Mouse (Mus musculus): Measurements from ENCODE around the gene Gm10220. TPM values are rescaled to one million over a fixed set of nuclear protein-coding genes. Genes with fewer than 3 reads are reported as not detected.
"Not testable (repeated sequence)": the region's sequence is repeated elsewhere in the genome, so short reads cannot be mapped to it uniquely, and the experiment has no call there.

Gm10220 gene
- 0.05 TPM in 1 of 2 replicates, not detected in the other for polyA plus RNA-seq (2015; fragmentation: Nextera tagmentation; extraction: Ambion mirVana)

- not testable (repeated sequence) for DNase-seq (ENCODE audit: low spot score)
Measured at GRCm38 (mm10) chr5:26121321-26121720, at the start of gene Gm10220. Gene Gm10220, minus strand, starts transcription at chr5:26121421.

GRCm38 (mm10) chr5:26169855-26170254 is 48.6 kb upstream of the Gm10220 start:
- no peak for DNase-seq (ENCODE audit: low spot score)

- no peak for DNase-seq (ENCODE audit: low spot score)
Measured at GRCm38 (mm10) chr5:26165791-26166165, 44.6 kb upstream of the Gm10220 start.

- DNase-seq (ENCODE audit: low spot score) = no peak
Measured at GRCm38 (mm10) chr5:26165036-26165790, 44.0 kb upstream of the Gm10220 start.

GRCm38 (mm10) chr5:26157396-26158170 is 36.4 kb upstream of the Gm10220 start:
- no peak for DNase-seq (ENCODE audit: low spot score)

- no peak for DNase-seq (ENCODE audit: low spot score)
Measured at GRCm38 (mm10) chr5:26142891-26143290, 21.7 kb upstream of the Gm10220 start.

- DNase-seq (ENCODE audit: low spot score) = not testable (repeated sequence)
Measured at GRCm38 (mm10) chr5:26105262-26105661, 16.0 kb downstream of the Gm10220 start, which contains the start of gene 5031410I06Rik. Gene 5031410I06Rik, minus strand, starts transcription at chr5:26105362.

- not testable (repeated sequence) for DNase-seq (ENCODE audit: low spot score)
Measured at GRCm38 (mm10) chr5:26089191-26089590, 32.0 kb downstream of the Gm10220 start, which contains the start of gene Gm10471. Gene Gm10471, minus strand, starts transcription at chr5:26089291.

- peak; percentile 1 for DNase-seq (ENCODE audit: low spot score)
Measured at GRCm38 (mm10) chr5:26079023-26079422, 42.2 kb downstream of the Gm10220 start.

GRCm38 (mm10) chr5:26070716-26071115 is 50.5 kb downstream of the Gm10220 start:
- DNase-seq (ENCODE audit: low spot score) = no peak

Other genes starting within 250 kb of the Gm10220 start
- gene Gm21663, start 179.0 kb downstream of the Gm10220 start, polyA plus RNA-seq (2015; fragmentation: Nextera tagmentation; extraction: Ambion mirVana) = not detected in 2 replicates
- not detected in 2 replicates for gene Gm21671, start 167.0 kb downstream of the Gm10220 start, polyA plus RNA-seq (2015; fragmentation: Nextera tagmentation; extraction: Ambion mirVana)
- gene Gm21680, start 148.8 kb downstream of the Gm10220 start, polyA plus RNA-seq (2015; fragmentation: Nextera tagmentation; extraction: Ambion mirVana) = not detected in 2 replicates
- 0.10 TPM in 1 of 2 replicates, not detected in the other for gene Gm21698, start 132.8 kb downstream of the Gm10220 start, polyA plus RNA-seq (2015; fragmentation: Nextera tagmentation; extraction: Ambion mirVana)
- gene Gm1979, start 116.6 kb downstream of the Gm10220 start, polyA plus RNA-seq (2015; fragmentation: Nextera tagmentation; extraction: Ambion mirVana) = 0.09 TPM in 1 of 2 replicates, not detected in the other
- not detected in 2 replicates for gene Gm5862, start 98.5 kb downstream of the Gm10220 start, polyA plus RNA-seq (2015; fragmentation: Nextera tagmentation; extraction: Ambion mirVana)
- gene Speer4a, start 81.9 kb downstream of the Gm10220 start, polyA plus RNA-seq (2015; fragmentation: Nextera tagmentation; extraction: Ambion mirVana) = not detected in 2 replicates
- not detected in 2 replicates for gene Gm7347, start 62.8 kb downstream of the Gm10220 start, polyA plus RNA-seq (2015; fragmentation: Nextera tagmentation; extraction: Ambion mirVana)
- gene Gm10471, start 32.1 kb downstream of the Gm10220 start, polyA plus RNA-seq (2015; fragmentation: Nextera tagmentation; extraction: Ambion mirVana) = not detected in 2 replicates
- 0.09 TPM in 1 of 2 replicates, not detected in the other for gene 5031410I06Rik, start 16.1 kb downstream of the Gm10220 start, polyA plus RNA-seq (2015; fragmentation: Nextera tagmentation; extraction: Ambion mirVana)
- gene Gm7361, start 136.3 kb upstream of the Gm10220 start, polyA plus RNA-seq (2015; fragmentation: Nextera tagmentation; extraction: Ambion mirVana) = 0.10 TPM in 1 of 2 replicates, not detected in the other